In genomic region chr5:52346890-52347289, GRCm38 (mm10) we compare ENCODE assay signal across 16 mouse cellular contexts. TPM values are rescaled to one million over a fixed set of nuclear protein-coding genes. Genes with fewer than 3 reads are reported as not detected.
"Had no signal": no experiment of that assay in that cellular context is flagged by ENCODE, and none has a peak within 500 bp of the region (broad histone marks: within the 10 kb centered on the region; RNA-seq: fewer than 3 reads in every experiment).

No protein-coding gene starts in this region.

- H3K27ac ChIP-seq: liver, embryonic 15.5 days; macrophage; midbrain, embryonic 13.5 days; midbrain, embryonic 15.5 days; neural tube, embryonic 12.5 days had no signal

- H3K4me1 ChIP-seq: liver, embryonic 15.5 days; megakaryocyte, embryonic 14.5 days; midbrain, embryonic 13.5 days; midbrain, embryonic 15.5 days; neural tube, embryonic 12.5 days had no signal

- H3K27me3 ChIP-seq: liver, embryonic 15.5 days; megakaryocyte, embryonic 14.5 days; midbrain, embryonic 13.5 days; midbrain, embryonic 15.5 days; neural tube, embryonic 12.5 days had no signal

- H3K4me3 ChIP-seq: liver, embryonic 15.5 days; megakaryocyte, embryonic 14.5 days; midbrain, embryonic 13.5 days; midbrain, embryonic 15.5 days; neural tube, embryonic 12.5 days had no signal

- H3K9ac ChIP-seq: liver, embryonic 15.5 days; liver, postnatal 0 days; lung, embryonic 14.5 days; midbrain, embryonic 13.5 days; midbrain, embryonic 15.5 days; neural tube, embryonic 12.5 days had no signal

- DNase-seq: liver, postnatal 0 days; lung, embryonic 14.5 days; right cerebral cortex, postnatal 14 days; spleen, adult 18-20 months; thymus, adult 18-20 months; thymus, postnatal 25 days; thymus, postnatal 4 days had no signal

- H3K36me3 ChIP-seq: liver, embryonic 15.5 days; midbrain, embryonic 13.5 days; midbrain, embryonic 15.5 days; neural tube, embryonic 12.5 days had no signal

RNA-seq across cellular contexts. Expression of gene Sod3, which starts 16.7 kb away (rescaled TPM):
- total RNA-seq: megakaryocyte progenitor cell, adult 5-6 weeks; monocyte, adult 5-6 weeks; neutrophil, adult 5-6 weeks had no signal
